Mouse (Mus musculus) ES-Bruce4 (cell line): ENCODE data around the gene Gm45808.

Source experiments
- CTCF ChIP-seq: IDR thresholded peaks from one replicate; pipeline ENCODE4 v1.8.1; 2011; ENCODE audit warnings: low read depth, low read length
- EP300 ChIP-seq: IDR thresholded peaks from 2 replicates; pipeline ENCODE4 v1.6.1; 2011; ENCODE audit warnings: low read depth, low read length; ENCODE audit not compliant: insufficient read depth
- POLR2A ChIP-seq: IDR thresholded peaks from one replicate; pipeline ENCODE4 v1.8.1; 2011; ENCODE audit warnings: low read length; ENCODE audit not compliant: insufficient read depth

DNA sequence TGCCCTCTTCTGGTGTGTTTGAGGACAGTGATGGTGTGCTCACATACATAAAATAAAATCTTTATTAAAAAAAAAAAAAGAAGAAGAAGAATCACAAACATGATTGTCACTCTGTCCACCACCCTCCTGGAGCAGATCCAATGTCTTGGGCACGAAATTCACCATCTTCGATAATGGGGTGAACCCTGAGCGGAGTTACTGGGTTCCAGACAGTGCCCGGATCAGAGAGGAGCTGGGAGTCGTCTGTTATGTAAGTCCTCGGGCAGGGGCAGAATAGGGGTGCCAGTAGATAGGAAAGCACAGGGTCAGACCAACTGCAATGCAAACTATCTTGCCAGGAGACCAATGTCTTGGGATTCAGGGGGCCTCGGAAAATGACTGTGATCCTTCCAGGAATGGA is 34.0 kb upstream of the Gm45808 start:
- no peak for TF ChIP-seq CTCF
- no peak for TF ChIP-seq EP300
- TF ChIP-seq POLR2A, result no peak
